Mouse (Mus musculus) lung, embryonic 16.5 days (tissue): ENCODE results near the gene Prkce. TPM values are rescaled to one million over a fixed set of nuclear protein-coding genes. Genes with fewer than 3 reads are reported as not detected.

ENCODE experiments used
- ATAC-seq: fragments of 200-750 bp; cut with Nextera tagmentation; 2 replicates; pipeline ENCODE4 v1.8.0; 2017; ENCODE audit warnings: low read depth, mild to moderate bottlenecking, moderate library complexity
- H3K27ac ChIP-seq: fragments of 300-500 bp; sonication (generic); 2 replicates; pipeline ENCODE4 v1.5.1; 2014; ENCODE audit warnings: mild to moderate bottlenecking, control low read depth, low read length
- H3K27me3 ChIP-seq: fragments of 300-500 bp; sonication (generic); 2 replicates; pipeline ENCODE4 v1.6.1; 2014; ENCODE audit warnings: low read depth, low read length, mixed read lengths; ENCODE audit not compliant: control insufficient read depth, insufficient read depth
- H3K36me3 ChIP-seq: fragments of 300-500 bp; sonication (generic); 2 replicates; pipeline ENCODE4 v1.6.1; 2014; ENCODE audit warnings: low read length; ENCODE audit not compliant: control insufficient read depth, insufficient read depth
- H3K4me1 ChIP-seq: fragments of 300-500 bp; sonication (generic); replicated peaks from 2 replicates; pipeline ENCODE4 v1.6.1; 2014; ENCODE audit warnings: low read length, mixed read lengths; ENCODE audit not compliant: control insufficient read depth, insufficient read depth
- H3K4me2 ChIP-seq: fragments of 300-500 bp; sonication (generic); 2 replicates; pipeline ENCODE4 v1.6.1; 2014; ENCODE audit warnings: low read depth, low read length, control low read depth
- H3K4me3 ChIP-seq: fragments of 300-500 bp; sonication (generic); 2 replicates; pipeline ENCODE4 v1.5.1; 2014; ENCODE audit warnings: mild to moderate bottlenecking, low read length, control low read depth
- H3K9ac ChIP-seq: fragments of 300-500 bp; sonication (generic); 2 replicates; pipeline ENCODE4 v1.6.1; 2014; ENCODE audit warnings: low read length, control low read depth
- H3K9me3 ChIP-seq: fragments of 300-500 bp; sonication (generic); 2 replicates; pipeline ENCODE4 v1.6.1; 2016; ENCODE audit warnings: low read length; ENCODE audit not compliant: control insufficient read depth
- WGBS: fragments of 180-500 bp; shearing (Covaris S2); extraction: QIAGEN DNeasy Blood & Tissue Kit; methylation state at CpG from one replicate; pipeline ENCODE4 v1.1.7; 2014; 5-methylcytosine and 5-hydroxymethylcytosine counted together
- polyA plus RNA-seq: library from polyadenylated mRNA; unstranded; fragments of >200 nt; fragmentation: Nextera tagmentation; extraction: Ambion mirVana; gene quantifications from 2 replicates; pipeline ENCODE4 v1.2.1, GENCODE M21; 2015

Prkce gene
- polyA plus RNA-seq, 1 experiment from 2014 or later, result 4.9 TPM

GRCm38 (mm10) chr17:86652751-86653150 lies 485.2 kb downstream of the Prkce start:
- H3K9me3 ChIP-seq, result no peaks in the 10 kb centered on the region
- H3K27me3 ChIP-seq, result no peaks in the 10 kb centered on the region
- H3K4me1 ChIP-seq, result no peaks in the 10 kb centered on the region
- WGBS, result 67% methylated on average over 1 of the region's 1 CpGs
- no peak overlapping the region for H3K4me2 ChIP-seq
- no peak overlapping the region for H3K4me3 ChIP-seq
- ATAC-seq, result no peak
- no peak overlapping the region for H3K27ac ChIP-seq
- H3K9ac ChIP-seq, result no peak overlapping the region
- H3K36me3 ChIP-seq, result no peaks in the 10 kb centered on the region

GRCm38 (mm10) chr17:86656369-86656768 lies 488.8 kb downstream of the Prkce start:
- H3K36me3 ChIP-seq, result no peaks in the 10 kb centered on the region
- 60% methylated on average over 5 of the region's 5 CpGs for WGBS
- no peak for ATAC-seq

GRCm38 (mm10) chr17:86662301-86662700 lies 494.7 kb downstream of the Prkce start:
- no peak for ATAC-seq
- no peaks in the 10 kb centered on the region for H3K27me3 ChIP-seq
- H3K9me3 ChIP-seq, result no peaks in the 10 kb centered on the region
- no peak overlapping the region for H3K4me3 ChIP-seq
- H3K4me2 ChIP-seq, result no peak overlapping the region
- H3K27ac ChIP-seq, result no peak overlapping the region
- H3K9ac ChIP-seq, result no peak overlapping the region
- no peaks in the 10 kb centered on the region for H3K4me1 ChIP-seq
- WGBS, result 71% methylated on average over 1 of the region's 1 CpGs
- no peaks in the 10 kb centered on the region for H3K36me3 ChIP-seq

More at GRCm38 (mm10) chr17:86656369-86656768, 488.8 kb downstream of the Prkce start:
- Histone ChIP-seq H3K9ac (no peak overlapping the region), H3K27me3 (no peaks in the 10 kb centered on the region), H3K9me3 (no peaks in the 10 kb centered on the region), H3K4me2 (no peak overlapping the region), H3K27ac (no peak overlapping the region), H3K4me1 (no peaks in the 10 kb centered on the region), H3K4me3 (no peak overlapping the region)

DNA sequence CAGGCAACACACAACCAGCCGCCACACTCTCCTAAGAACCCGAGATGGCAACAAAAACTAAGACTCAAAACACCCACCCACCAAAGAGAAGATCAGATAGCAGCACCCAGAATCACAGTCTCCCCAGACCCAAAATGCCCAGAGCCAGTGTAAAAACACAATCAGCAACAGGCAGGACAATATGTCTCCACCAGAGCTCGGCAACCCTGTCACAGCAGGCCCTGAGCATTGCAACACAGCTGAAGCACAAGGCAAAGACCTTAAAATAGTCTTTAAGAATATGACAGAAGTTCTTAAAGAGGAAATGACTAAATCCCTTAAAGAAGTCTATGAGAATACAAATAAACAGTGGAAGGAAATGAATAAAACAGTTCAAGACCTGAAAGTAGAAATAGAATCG lies 495.9 kb downstream of the Prkce start:
- H3K9me3 ChIP-seq, result no peaks in the 10 kb centered on the region
- H3K9ac ChIP-seq, result no peak overlapping the region
- 74% methylated on average over 4 of the region's 4 CpGs for WGBS
- no peaks in the 10 kb centered on the region for H3K27me3 ChIP-seq
- H3K27ac ChIP-seq, result no peak overlapping the region
- ATAC-seq, result no peak
- H3K36me3 ChIP-seq, result no peaks in the 10 kb centered on the region
- no peaks in the 10 kb centered on the region for H3K4me1 ChIP-seq
- no peak overlapping the region for H3K4me3 ChIP-seq
- no peak overlapping the region for H3K4me2 ChIP-seq

DNA sequence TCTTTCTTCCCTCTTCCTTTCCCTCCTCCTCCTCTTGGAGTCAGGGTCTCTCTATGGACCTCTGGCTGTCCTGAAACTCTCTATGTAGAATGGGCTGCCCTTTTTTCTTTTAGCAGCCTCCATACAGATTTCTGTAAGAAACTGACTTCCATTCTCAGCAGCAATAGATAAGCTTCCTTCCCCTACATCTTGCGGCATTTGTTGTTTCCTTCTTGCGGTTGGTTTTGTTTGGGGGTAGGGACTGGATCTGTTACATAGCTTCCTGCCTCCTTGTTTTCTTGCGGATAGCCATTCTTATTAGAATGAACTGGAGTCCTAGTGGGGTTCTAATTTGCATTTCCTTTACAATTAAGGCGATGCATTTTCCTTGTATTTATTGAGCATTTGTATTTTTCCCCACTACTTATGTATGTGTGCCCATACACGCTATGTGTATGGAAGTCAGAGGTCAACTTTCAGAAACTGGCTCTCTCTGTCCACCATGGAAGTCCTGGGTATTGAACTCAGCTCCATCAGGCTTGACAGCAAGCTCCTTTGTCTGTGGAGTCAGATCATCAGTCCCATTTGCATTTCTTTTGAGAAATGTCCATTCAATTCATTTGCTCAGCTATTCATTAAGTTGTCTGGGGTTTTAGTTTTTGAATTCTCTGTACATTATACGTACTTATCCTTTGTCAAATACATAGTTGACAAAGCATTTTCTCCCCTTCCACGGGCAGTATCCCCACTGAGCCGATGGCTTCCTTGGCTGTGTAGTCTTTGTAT lies 500.4 kb downstream of the Prkce start:
- H3K4me3 ChIP-seq, result no peak overlapping the region
- no peak overlapping the region for H3K4me2 ChIP-seq

DNA sequence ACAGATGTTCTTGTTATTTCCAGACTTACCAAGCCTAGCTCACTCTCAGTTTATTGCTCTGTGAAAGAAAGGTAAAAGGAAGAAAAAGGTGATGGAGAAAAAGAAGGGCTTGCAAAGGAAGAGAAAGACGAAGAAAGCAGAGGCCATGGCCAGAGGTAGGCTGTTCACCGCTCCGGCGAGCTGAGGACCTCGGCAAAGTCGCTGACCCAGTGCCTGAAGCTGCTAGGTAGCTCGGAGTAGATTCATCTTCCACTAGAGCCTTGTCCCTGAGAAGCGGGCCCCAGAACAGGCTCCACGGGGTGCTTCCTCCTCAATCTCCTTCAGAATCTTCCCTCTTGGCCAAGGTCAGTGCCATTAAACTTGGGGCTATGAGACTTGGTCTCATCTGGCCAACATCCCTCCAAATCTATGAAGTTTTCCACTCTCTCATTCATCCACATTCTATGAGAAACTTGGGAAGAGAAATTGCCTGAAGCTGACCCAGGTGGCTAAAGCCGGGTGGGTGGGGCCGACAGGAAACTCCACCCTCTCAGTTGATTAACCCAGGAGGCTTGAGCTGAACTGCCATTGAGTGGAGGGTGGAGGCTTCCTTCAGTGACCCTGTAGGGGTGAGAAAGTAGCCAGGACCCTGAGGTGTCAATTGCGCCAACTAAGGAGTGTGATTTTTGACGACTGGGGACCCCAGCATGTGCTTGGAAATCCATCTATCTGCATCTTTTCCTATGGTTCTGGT lies 502.2 kb downstream of the Prkce start:
- H3K27ac ChIP-seq, result no peak overlapping the region
- ATAC-seq, result no peak
- H3K9me3 ChIP-seq, result no peaks in the 10 kb centered on the region
- WGBS, result 83% methylated on average over 13 of the region's 13 CpGs
- no peaks in the 10 kb centered on the region for H3K4me1 ChIP-seq
- no peak overlapping the region for H3K9ac ChIP-seq
- no peaks in the 10 kb centered on the region for H3K27me3 ChIP-seq
- H3K4me2 ChIP-seq, result no peak overlapping the region
- no peaks in the 10 kb centered on the region for H3K36me3 ChIP-seq
- no peak overlapping the region for H3K4me3 ChIP-seq

More for the DNA sequence above, 500.4 kb downstream of the Prkce start:
- Histone ChIP-seq H3K27me3 (no peaks in the 10 kb centered on the region), H3K4me1 (no peaks in the 10 kb centered on the region), H3K27ac (no peak overlapping the region), H3K9me3 (no peaks in the 10 kb centered on the region), H3K9ac (no peak overlapping the region), H3K36me3 (no peaks in the 10 kb centered on the region)
- 78% methylated on average over 8 of the region's 8 CpGs for WGBS
- no peak for ATAC-seq

DNA sequence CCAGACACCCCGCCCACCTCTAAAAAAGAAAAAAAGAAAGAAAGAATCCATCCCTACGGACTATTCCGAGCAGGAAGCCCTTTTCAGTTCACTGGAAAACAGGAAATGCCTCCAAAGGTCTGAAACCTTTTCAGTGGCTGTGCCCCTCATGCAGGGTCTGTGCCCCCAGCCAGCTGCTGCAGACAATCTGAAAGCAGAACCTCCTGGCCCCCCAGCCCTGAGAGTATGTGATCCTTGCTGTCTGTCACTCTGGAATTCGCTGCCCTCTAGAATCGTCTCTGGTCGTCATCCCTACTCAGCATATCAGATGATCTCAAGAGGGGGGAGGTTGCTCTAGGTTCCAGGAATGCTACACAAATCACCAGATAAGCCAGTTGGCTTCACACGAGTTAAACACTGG lies 503.1 kb downstream of the Prkce start:
- ATAC-seq, result 0 out of 2 replicates have a peak, but pooled peaks have one; percentile 12
- 24% methylated on average over 7 of the region's 7 CpGs for WGBS
- H3K4me1 ChIP-seq, result no peaks in the 10 kb centered on the region
- no peaks in the 10 kb centered on the region for H3K9me3 ChIP-seq
- no peak overlapping the region for H3K27ac ChIP-seq
- no peaks in the 10 kb centered on the region for H3K36me3 ChIP-seq
- no peaks in the 10 kb centered on the region for H3K27me3 ChIP-seq
- H3K4me2 ChIP-seq, result no peak overlapping the region
- no peak overlapping the region for H3K9ac ChIP-seq
- no peak overlapping the region for H3K4me3 ChIP-seq

DNA sequence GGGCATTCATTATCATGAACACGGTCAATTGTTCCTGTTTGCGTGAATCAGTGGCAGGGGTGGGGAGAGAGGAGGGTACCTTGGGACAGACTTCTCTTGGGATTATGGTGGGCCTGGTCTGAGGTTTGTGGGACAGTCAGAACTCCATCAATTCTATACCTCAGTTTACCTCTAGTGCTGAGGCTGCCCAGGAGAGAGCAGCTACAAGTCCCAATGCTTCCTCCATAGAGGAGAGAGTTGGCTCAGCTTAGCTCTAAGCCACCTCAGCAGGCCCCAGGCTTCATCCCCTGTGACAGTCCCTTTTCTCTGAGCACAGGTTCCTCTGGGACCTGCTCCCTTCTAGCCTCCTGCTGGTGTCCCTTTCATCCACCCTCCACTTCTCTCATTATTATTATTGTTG lies 507.4 kb downstream of the Prkce start:
- Histone ChIP-seq H3K27me3 (no peaks in the 10 kb centered on the region), H3K4me1 (no peaks in the 10 kb centered on the region), H3K4me3 (no peak overlapping the region), H3K9ac (no peak overlapping the region), H3K36me3 (no peaks in the 10 kb centered on the region), H3K27ac (no peak overlapping the region), H3K4me2 (no peak overlapping the region), H3K9me3 (no peaks in the 10 kb centered on the region)
- ATAC-seq, result no peak
- 60% methylated on average over 2 of the region's 2 CpGs for WGBS

GRCm38 (mm10) chr17:86676336-86676735 lies 508.8 kb downstream of the Prkce start:
- H3K9ac ChIP-seq, result no peak overlapping the region
- no peak for ATAC-seq
- H3K27ac ChIP-seq, result no peak overlapping the region
- H3K4me1 ChIP-seq, result no peaks in the 10 kb centered on the region
- no peaks in the 10 kb centered on the region for H3K36me3 ChIP-seq
- WGBS, result 56% methylated on average over 5 of the region's 5 CpGs
- H3K27me3 ChIP-seq, result no peaks in the 10 kb centered on the region
- H3K9me3 ChIP-seq, result no peaks in the 10 kb centered on the region
- no peak overlapping the region for H3K4me2 ChIP-seq
- no peak overlapping the region for H3K4me3 ChIP-seq
